Mouse (Mus musculus) testis, adult 2 months (tissue): ENCODE measurements around the gene Arcn1.

Experiments used
- CTCF ChIP-seq: fragments of 200-500 bp; IDR thresholded peaks from 2 replicates; pipeline ENCODE4 v1.5.1; 2012; ENCODE audit warnings: low read depth, mild to moderate bottlenecking, inconsistent platforms, low read length, moderate library complexity; ENCODE audit not compliant: control insufficient read depth, insufficient read depth, insufficient replicate concordance
- POLR2A ChIP-seq: fragments of 200-500 bp; IDR thresholded peaks from 2 replicates; pipeline ENCODE4 v1.6.1; 2012; ENCODE audit warnings: low read depth, mild to moderate bottlenecking, inconsistent platforms, low read length, moderate library complexity; ENCODE audit not compliant: control insufficient read depth

DNA sequence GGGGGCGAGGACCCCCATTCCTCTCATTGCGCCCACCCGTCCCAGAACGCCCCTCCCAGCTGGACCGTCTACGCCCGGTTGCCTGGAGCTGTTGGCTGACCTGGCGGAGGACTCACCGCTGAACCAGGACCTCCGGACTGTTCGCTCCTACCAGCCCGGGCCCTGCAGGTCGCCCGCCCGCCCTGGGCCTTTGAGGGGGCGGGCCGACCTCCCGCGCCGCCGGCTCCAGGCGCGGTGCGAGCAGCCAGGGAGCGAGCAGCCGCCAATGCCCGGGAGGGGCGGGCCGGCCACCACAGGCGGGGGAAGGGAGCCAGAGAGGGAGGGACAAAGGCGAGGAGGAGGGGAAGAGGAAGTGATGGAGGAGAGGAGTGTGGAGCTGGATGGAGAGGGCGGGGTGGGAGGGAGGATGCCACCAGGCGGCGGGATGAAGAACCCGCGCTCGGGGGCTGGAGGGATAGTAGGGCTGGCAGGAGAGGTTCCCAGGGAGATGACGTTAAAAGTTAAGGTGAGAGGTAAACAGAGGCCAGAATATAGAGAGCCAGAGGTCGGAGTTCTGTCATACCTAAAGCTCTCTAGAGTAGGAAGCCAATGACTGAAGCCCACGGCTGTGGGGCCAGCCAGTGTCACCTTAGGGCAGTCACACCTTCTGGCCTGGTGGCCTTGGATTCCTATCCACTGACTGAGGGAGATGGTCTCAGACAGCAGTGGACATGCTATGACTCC is 46.3 kb downstream of the Arcn1 start:
- TF ChIP-seq CTCF (no peak), POLR2A (no peak)
